Mouse (Mus musculus): ENCODE measurements around the gene Nme1. TPM values are rescaled to one million over a fixed set of nuclear protein-coding genes. Genes with fewer than 3 reads are reported as not detected.

The Nme1 gene
- 267 and 357 TPM in 2 replicates for polyA plus RNA-seq (2015; fragmentation: Nextera tagmentation; extraction: Ambion mirVana)

- peak within 1 kb of the TSS; percentile 82 for H3K9ac ChIP-seq (replicated peaks; ENCODE audit: low read depth, low read length)
- H3K27ac ChIP-seq (ENCODE audit: low read length), result peak within 1 kb of the TSS; percentile 79
- H3K4me1 ChIP-seq (replicated peaks; ENCODE audit: control insufficient read depth, insufficient read depth, low read length), result peaks cover 13% of the 10 kb centered on the region
- under 1% methylated on average over 40 of the region's 40 CpGs for WGBS
- H3K9me3 ChIP-seq (ENCODE audit: control insufficient read depth, low read length), result no peaks in the 10 kb centered on the region
- peak; percentile 96 for ATAC-seq
- H3K27me3 ChIP-seq (replicated peaks; ENCODE audit: control insufficient read depth, insufficient read depth, low read length), result no peaks in the 10 kb centered on the region
- peaks cover 13% of the 10 kb centered on the region for H3K36me3 ChIP-seq (ENCODE audit: control insufficient read depth, insufficient read depth)
- peak within 1 kb of the TSS; percentile 73 for H3K4me2 ChIP-seq (ENCODE audit: low read length)
- peak within 1 kb of the TSS; percentile 86 for H3K4me3 ChIP-seq (replicated peaks; ENCODE audit: low read length)
These were observed at the start of gene Nme1, which contains the start of gene Gm20390 for GRCm38 (mm10) chr11:93968005-93968847. Gene Nme1, minus strand, starts transcription at chr11:93968521. Gene Gm20390, minus strand, starts transcription at chr11:93968293.

GRCm38 (mm10) chr11:94003346-94003745 is 35.0 kb upstream of the Nme1 start:
- H3K4me1 ChIP-seq (replicated peaks; ENCODE audit: control insufficient read depth, insufficient read depth, low read length), result peaks cover 5% of the 10 kb centered on the region
- 95% methylated on average over 2 of the region's 2 CpGs for WGBS
- H3K27me3 ChIP-seq (replicated peaks; ENCODE audit: control insufficient read depth, insufficient read depth, low read length), result no peaks in the 10 kb centered on the region
- no peak for ATAC-seq
- no peak overlapping the region for H3K27ac ChIP-seq (ENCODE audit: low read length)
- H3K9ac ChIP-seq (replicated peaks; ENCODE audit: low read depth, low read length), result no peak overlapping the region
- H3K4me3 ChIP-seq (replicated peaks; ENCODE audit: low read length), result no peak overlapping the region
- no peaks in the 10 kb centered on the region for H3K36me3 ChIP-seq (ENCODE audit: control insufficient read depth, insufficient read depth)
- H3K9me3 ChIP-seq (ENCODE audit: control insufficient read depth, low read length), result no peaks in the 10 kb centered on the region
- no peak overlapping the region for H3K4me2 ChIP-seq (ENCODE audit: low read length)

DNA sequence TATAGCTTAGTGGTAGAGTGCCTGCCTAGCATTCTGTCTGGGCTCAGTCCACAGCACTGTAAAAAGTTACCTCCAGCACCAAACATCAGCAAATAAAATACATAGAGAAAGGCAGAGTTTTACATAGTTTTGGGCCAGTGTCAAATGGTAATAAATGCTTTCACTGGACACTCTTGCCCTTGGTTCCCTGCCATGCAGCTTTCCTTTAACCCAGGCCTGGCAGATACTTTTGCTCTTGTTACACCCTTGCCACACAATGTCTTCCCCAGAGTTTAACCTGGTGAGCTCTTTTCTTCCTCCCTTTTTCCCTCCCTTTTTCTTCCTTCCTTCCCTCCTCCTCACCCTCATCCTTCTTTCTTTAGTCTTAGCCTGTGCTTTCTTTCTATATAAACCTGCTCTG is 31.0 kb upstream of the Nme1 start:
- Histone ChIP-seq H3K27ac (ENCODE audit: low read length) (no peak overlapping the region), H3K4me3 (replicated peaks; ENCODE audit: low read length) (no peak overlapping the region), H3K4me2 (ENCODE audit: low read length) (no peak overlapping the region), H3K4me1 (replicated peaks; ENCODE audit: control insufficient read depth, insufficient read depth, low read length) (peaks cover 30% of the 10 kb centered on the region), H3K9me3 (ENCODE audit: control insufficient read depth, low read length) (no peaks in the 10 kb centered on the region), H3K27me3 (replicated peaks; ENCODE audit: control insufficient read depth, insufficient read depth, low read length) (no peaks in the 10 kb centered on the region), H3K9ac (replicated peaks; ENCODE audit: low read depth, low read length) (no peak overlapping the region), H3K36me3 (ENCODE audit: control insufficient read depth, insufficient read depth) (no peaks in the 10 kb centered on the region)
- no peak for ATAC-seq

- Histone ChIP-seq H3K4me3 (replicated peaks; ENCODE audit: low read length) (peak overlapping the region; percentile 80), H3K4me1 (replicated peaks; ENCODE audit: control insufficient read depth, insufficient read depth, low read length) (peaks cover 30% of the 10 kb centered on the region), H3K4me2 (ENCODE audit: low read length) (peak overlapping the region; percentile 71), H3K9ac (replicated peaks; ENCODE audit: low read depth, low read length) (peak overlapping the region; percentile 91), H3K27me3 (replicated peaks; ENCODE audit: control insufficient read depth, insufficient read depth, low read length) (no peaks in the 10 kb centered on the region), H3K9me3 (ENCODE audit: control insufficient read depth, low read length) (no peaks in the 10 kb centered on the region), H3K27ac (ENCODE audit: low read length) (no peak overlapping the region), H3K36me3 (ENCODE audit: control insufficient read depth, insufficient read depth) (no peaks in the 10 kb centered on the region)
- no peak for ATAC-seq
- 7% methylated on average over 13 of the region's 13 CpGs for WGBS
These were observed 28.9 kb upstream of the Nme1 start for GRCm38 (mm10) chr11:93997141-93997775.

GRCm38 (mm10) chr11:93996306-93997140 is 28.2 kb upstream of the Nme1 start:
- no peaks in the 10 kb centered on the region for H3K9me3 ChIP-seq (ENCODE audit: control insufficient read depth, low read length)
- H3K27me3 ChIP-seq (replicated peaks; ENCODE audit: control insufficient read depth, insufficient read depth, low read length), result 0 out of 2 replicates have a peak, but pooled peaks cover 4% of the 10 kb centered on the region
- H3K36me3 ChIP-seq (ENCODE audit: control insufficient read depth, insufficient read depth), result no peaks in the 10 kb centered on the region
- H3K9ac ChIP-seq (replicated peaks; ENCODE audit: low read depth, low read length), result peak overlapping the region; percentile 91
- H3K4me3 ChIP-seq (replicated peaks; ENCODE audit: low read length), result peak overlapping the region; percentile 80
- peak; percentile 50 for ATAC-seq
- peak overlapping the region; percentile 92 for H3K27ac ChIP-seq (ENCODE audit: low read length)
- H3K4me1 ChIP-seq (replicated peaks; ENCODE audit: control insufficient read depth, insufficient read depth, low read length), result peaks cover 30% of the 10 kb centered on the region
- H3K4me2 ChIP-seq (ENCODE audit: low read length), result peak overlapping the region; percentile 71
- under 1% methylated on average over 58 of the region's 58 CpGs for WGBS

- no peaks in the 10 kb centered on the region for H3K36me3 ChIP-seq (ENCODE audit: control insufficient read depth, insufficient read depth)
- 0 out of 2 replicates have a peak, but pooled peaks cover 5% of the 10 kb centered on the region for H3K27me3 ChIP-seq (replicated peaks; ENCODE audit: control insufficient read depth, insufficient read depth, low read length)
- H3K4me2 ChIP-seq (ENCODE audit: low read length), result peak within 1 kb of the TSS; percentile 86
- peak within 1 kb of the TSS; percentile 92 for H3K27ac ChIP-seq (ENCODE audit: low read length)
- peaks cover 30% of the 10 kb centered on the region for H3K4me1 ChIP-seq (replicated peaks; ENCODE audit: control insufficient read depth, insufficient read depth, low read length)
- no peaks in the 10 kb centered on the region for H3K9me3 ChIP-seq (ENCODE audit: control insufficient read depth, low read length)
- ATAC-seq, result peak; percentile 91
- peak within 1 kb of the TSS; percentile 80 for H3K4me3 ChIP-seq (replicated peaks; ENCODE audit: low read length)
- H3K9ac ChIP-seq (replicated peaks; ENCODE audit: low read depth, low read length), result peak within 1 kb of the TSS; percentile 91
- under 1% methylated on average over 57 of the region's 70 CpGs for WGBS
These were observed 27.5 kb upstream of the Nme1 start, which contains the start of gene Spag9 for GRCm38 (mm10) chr11:93995720-93996305. Gene Spag9, plus strand, starts transcription at chr11:93996091.

- H3K27me3 ChIP-seq (replicated peaks; ENCODE audit: control insufficient read depth, insufficient read depth, low read length), result 0 out of 2 replicates have a peak, but pooled peaks cover 5% of the 10 kb centered on the region
- peak; percentile 14; the same call in 1 of the 2 replicates for ATAC-seq
- peak overlapping the region; percentile 80 for H3K4me3 ChIP-seq (replicated peaks; ENCODE audit: low read length)
- WGBS, result 9% methylated on average over 15 of the region's 15 CpGs
- no peaks in the 10 kb centered on the region for H3K36me3 ChIP-seq (ENCODE audit: control insufficient read depth, insufficient read depth)
- H3K27ac ChIP-seq (ENCODE audit: low read length), result peak overlapping the region; percentile 92
- H3K9me3 ChIP-seq (ENCODE audit: control insufficient read depth, low read length), result no peaks in the 10 kb centered on the region
- peaks cover 30% of the 10 kb centered on the region for H3K4me1 ChIP-seq (replicated peaks; ENCODE audit: control insufficient read depth, insufficient read depth, low read length)
- H3K4me2 ChIP-seq (ENCODE audit: low read length), result peak overlapping the region; percentile 86
- H3K9ac ChIP-seq (replicated peaks; ENCODE audit: low read depth, low read length), result peak overlapping the region; percentile 91
These were observed 26.9 kb upstream of the Nme1 start for GRCm38 (mm10) chr11:93995111-93995719.

DNA sequence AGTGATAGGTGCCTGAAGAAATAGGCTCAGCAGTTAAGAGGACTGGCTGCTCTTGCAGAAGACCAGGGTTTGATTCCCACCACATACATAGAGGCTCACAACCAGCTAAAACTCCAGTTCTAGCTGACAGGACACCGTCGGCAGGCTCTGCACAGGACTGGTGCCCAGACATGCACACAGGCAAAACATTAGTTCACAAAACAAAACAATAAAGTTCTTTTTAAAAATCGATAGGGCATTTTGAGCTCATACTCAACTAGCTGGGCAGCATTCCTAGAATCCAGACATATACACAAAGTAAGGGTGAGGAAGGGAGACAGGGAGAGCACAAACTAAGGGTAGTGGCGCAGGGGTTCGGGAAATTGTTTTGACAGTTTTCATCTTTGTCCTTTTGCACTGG is 26.2 kb upstream of the Nme1 start:
- Histone ChIP-seq H3K9ac (replicated peaks; ENCODE audit: low read depth, low read length) (no peak overlapping the region), H3K36me3 (ENCODE audit: control insufficient read depth, insufficient read depth) (no peaks in the 10 kb centered on the region), H3K4me1 (replicated peaks; ENCODE audit: control insufficient read depth, insufficient read depth, low read length) (peaks cover 30% of the 10 kb centered on the region), H3K4me3 (replicated peaks; ENCODE audit: low read length) (no peak overlapping the region; the same call in none of the 2 replicates), H3K27me3 (replicated peaks; ENCODE audit: control insufficient read depth, insufficient read depth, low read length) (0 out of 2 replicates have a peak, but pooled peaks cover 5% of the 10 kb centered on the region), H3K4me2 (ENCODE audit: low read length) (peak overlapping the region; percentile 86), H3K9me3 (ENCODE audit: control insufficient read depth, low read length) (no peaks in the 10 kb centered on the region), H3K27ac (ENCODE audit: low read length) (no peak overlapping the region)
- ATAC-seq, result no peak
- WGBS, result 62% methylated on average over 5 of the region's 5 CpGs

Data from forebrain, embryonic 16.5 days (tissue).